Mouse (Mus musculus) limb, embryonic 10.5 days (tissue): ENCODE measurements around the gene Trip10. TPM values are rescaled to one million over a fixed set of nuclear protein-coding genes. Genes with fewer than 3 reads are reported as not detected.

ENCODE experiments used
- DNase-seq: peaks from one replicate; pipeline ENCODE4 v3.0.0-alpha.2; 2017; ENCODE audit warnings: low spot score
- H3K27ac ChIP-seq: fragments of 300-500 bp; sonication (generic); 2 replicates; pipeline ENCODE4 v1.5.1; 2016; ENCODE audit warnings: mild to moderate bottlenecking
- H3K27me3 ChIP-seq: fragments of 300-500 bp; sonication (generic); 2 replicates; pipeline ENCODE4 v1.6.1; 2016; ENCODE audit warnings: low read depth, mild to moderate bottlenecking; ENCODE audit not compliant: poor library complexity, severe bottlenecking
- H3K36me3 ChIP-seq: fragments of 300-500 bp; sonication (generic); 2 replicates; pipeline ENCODE4 v1.6.1; 2016; ENCODE audit warnings: mild to moderate bottlenecking, moderate library complexity
- H3K4me1 ChIP-seq: fragments of 300-500 bp; sonication (generic); 2 replicates; pipeline ENCODE4 v1.6.1; 2016
- H3K4me3 ChIP-seq: fragments of 300-500 bp; sonication (generic); 2 replicates; pipeline ENCODE4 v1.5.1; 2016; ENCODE audit warnings: mild to moderate bottlenecking, moderate library complexity
- H3K9me3 ChIP-seq: fragments of 300-500 bp; sonication (generic); replicated peaks from 2 replicates; pipeline ENCODE4 v1.6.1; 2016; ENCODE audit warnings: mild to moderate bottlenecking
- WGBS: fragments of 180-500 bp; shearing (Covaris S2); methylation state at CpG from one replicate; pipeline ENCODE4 v1.1.7; 2016; 5-methylcytosine and 5-hydroxymethylcytosine counted together
- microRNA-seq: library from miRNA; unstranded; fragments of <30 nt; microRNA quantifications from one replicate; pipeline ENCODE4, GENCODE M21; 2017
- polyA plus RNA-seq: library from polyadenylated mRNA; unstranded; fragments of >200 nt; fragmentation: Nextera tagmentation; extraction: Ambion mirVana; gene quantifications from 2 replicates; pipeline ENCODE4 v1.2.1, GENCODE M21; 2016

The Trip10 gene
- polyA plus RNA-seq, 1 experiment from 2014 or later: 34.7 TPM

GRCm38 (mm10) chr17:57292302-57292701, 43.0 kb downstream of the Trip10 start:
- Histone ChIP-seq H3K27ac (no peak overlapping the region), H3K4me3 (no peak overlapping the region), H3K27me3 (no peaks in the 10 kb centered on the region), H3K4me1 (no peaks in the 10 kb centered on the region), H3K9me3 (no peaks in the 10 kb centered on the region), H3K36me3 (no peaks in the 10 kb centered on the region)
- no peak for DNase-seq
- 92% methylated on average over 2 of the region's 2 CpGs for WGBS

- no peak overlapping the region for H3K27ac ChIP-seq
- no peaks in the 10 kb centered on the region for H3K4me1 ChIP-seq
- no peaks in the 10 kb centered on the region for H3K36me3 ChIP-seq
- H3K9me3 ChIP-seq: no peaks in the 10 kb centered on the region
- 94% methylated on average over 9 of the region's 9 CpGs for WGBS
- H3K4me3 ChIP-seq: no peak overlapping the region
- H3K27me3 ChIP-seq: no peaks in the 10 kb centered on the region
- DNase-seq: no peak
These were observed 43.7 kb downstream of the Trip10 start for GRCm38 (mm10) chr17:57292968-57293367.

- Histone ChIP-seq H3K27ac (no peak overlapping the region), H3K4me1 (no peaks in the 10 kb centered on the region), H3K27me3 (no peaks in the 10 kb centered on the region), H3K4me3 (no peak overlapping the region), H3K36me3 (no peaks in the 10 kb centered on the region), H3K9me3 (no peaks in the 10 kb centered on the region)
- no peak for DNase-seq
- 94% methylated on average over 9 of the region's 9 CpGs for WGBS
These were observed 46.7 kb downstream of the Trip10 start for GRCm38 (mm10) chr17:57295935-57296334.

GRCm38 (mm10) chr17:57297040-57297439, 47.8 kb downstream of the Trip10 start:
- no peaks in the 10 kb centered on the region for H3K27me3 ChIP-seq
- H3K4me3 ChIP-seq: no peak overlapping the region
- H3K4me1 ChIP-seq: no peaks in the 10 kb centered on the region
- H3K9me3 ChIP-seq: no peaks in the 10 kb centered on the region
- 88% methylated on average over 12 of the region's 12 CpGs for WGBS
- no peaks in the 10 kb centered on the region for H3K36me3 ChIP-seq
- DNase-seq: no peak
- H3K27ac ChIP-seq: no peak overlapping the region

GRCm38 (mm10) chr17:57305593-57305992, 56.3 kb downstream of the Trip10 start:
- H3K27me3 ChIP-seq: no peaks in the 10 kb centered on the region
- H3K4me1 ChIP-seq: no peaks in the 10 kb centered on the region
- no peak overlapping the region for H3K27ac ChIP-seq
- H3K36me3 ChIP-seq: no peaks in the 10 kb centered on the region
- no peak overlapping the region for H3K4me3 ChIP-seq
- no peaks in the 10 kb centered on the region for H3K9me3 ChIP-seq
- WGBS: 71% methylated on average over 4 of the region's 4 CpGs
- no peak for DNase-seq

- WGBS: 83% methylated on average over 6 of the region's 6 CpGs
- Histone ChIP-seq H3K27me3 (no peaks in the 10 kb centered on the region), H3K27ac (no peak overlapping the region), H3K4me3 (no peak overlapping the region), H3K9me3 (no peaks in the 10 kb centered on the region), H3K4me1 (no peaks in the 10 kb centered on the region), H3K36me3 (no peaks in the 10 kb centered on the region)
- no peak for DNase-seq
These were observed 57.8 kb downstream of the Trip10 start for GRCm38 (mm10) chr17:57307074-57307473.

- DNase-seq: no peak
- no peaks in the 10 kb centered on the region for H3K36me3 ChIP-seq
- WGBS: 31% methylated on average over 13 of the region's 13 CpGs
These were observed 62.5 kb downstream of the Trip10 start for GRCm38 (mm10) chr17:57311801-57312200.

More at GRCm38 (mm10) chr17:57311801-57312200, 62.5 kb downstream of the Trip10 start:
- no peak overlapping the region for H3K27ac ChIP-seq
- H3K4me3 ChIP-seq: no peak overlapping the region
- no peaks in the 10 kb centered on the region for H3K4me1 ChIP-seq
- no peaks in the 10 kb centered on the region for H3K9me3 ChIP-seq
- no peaks in the 10 kb centered on the region for H3K27me3 ChIP-seq

Small RNA genes lying within 50 kb of the gene (microRNA-seq; reads per million reads assigned to microRNA genes)
- not detected for gene Mir6978

Other genes starting within 250 kb of the Trip10 start
- not detected in 2 replicates for gene Pspn, start 249.4 kb upstream of the Trip10 start, polyA plus RNA-seq
- 76.4 and 80.8 TPM in 2 replicates for gene Gtf2f1, start 238.2 kb upstream of the Trip10 start, polyA plus RNA-seq
- 0.20 and 0.45 TPM in 2 replicates for gene Gm17949, start 238.0 kb upstream of the Trip10 start, polyA plus RNA-seq
- gene Khsrp, start 217.9 kb upstream of the Trip10 start, polyA plus RNA-seq: 47.0 and 48.8 TPM in 2 replicates
- gene Slc25a41, start 207.8 kb upstream of the Trip10 start, polyA plus RNA-seq: not detected in 2 replicates
- 1.9 and 2.7 TPM in 2 replicates for gene Crb3, start 190.3 kb upstream of the Trip10 start, polyA plus RNA-seq
- gene Slc25a23, start 189.6 kb upstream of the Trip10 start, polyA plus RNA-seq: 2.5 and 3.9 TPM in 2 replicates
- 0.66 and 0.97 TPM in 2 replicates for gene Dennd1c, start 170.9 kb upstream of the Trip10 start, polyA plus RNA-seq
- 3.3 and 5.4 TPM in 2 replicates for gene Tubb4a, start 161.7 kb upstream of the Trip10 start, polyA plus RNA-seq
- gene Tnfsf9, start 144.1 kb upstream of the Trip10 start, polyA plus RNA-seq: 7.4 and 7.8 TPM in 2 replicates
- gene Cd70, start 99.7 kb upstream of the Trip10 start, polyA plus RNA-seq: not detected in 2 replicates
- gene Tnfsf14, start 55.3 kb upstream of the Trip10 start, polyA plus RNA-seq: 0.15 TPM in 2 replicates
- gene C3, start 21.3 kb upstream of the Trip10 start, polyA plus RNA-seq: 0.03 and 0.15 TPM in 2 replicates
- gene Gpr108, start 1.0 kb upstream of the Trip10 start, polyA plus RNA-seq: 24.7 and 26.7 TPM in 2 replicates
- gene Vav1, start 29.6 kb downstream of the Trip10 start, polyA plus RNA-seq: 1.1 and 1.3 TPM in 2 replicates
- gene Adgre1, start 109.2 kb downstream of the Trip10 start, polyA plus RNA-seq: 0.74 and 1.0 TPM in 2 replicates